Mouse (Mus musculus) E14TG2a.4 (cell line): ENCODE measurements around the gene Iqsec3.
"Not testable (repeated sequence)": the region's sequence is repeated elsewhere in the genome, so short reads cannot be mapped to it uniquely, and the experiment has no call there.

Experiments
- H3K27me3 ChIP-seq: 2 replicates; pipeline ENCODE4 v1.6.1; 2014; ENCODE audit warnings: low read length, control low read depth; ENCODE audit not compliant: insufficient read depth
- H3K36me3 ChIP-seq: 2 replicates; pipeline ENCODE4 v1.6.1; 2014; ENCODE audit warnings: low read length, control low read depth; ENCODE audit not compliant: insufficient read depth
- H3K4me1 ChIP-seq: replicated peaks from 2 replicates; pipeline ENCODE4 v1.6.1; 2014; ENCODE audit warnings: low read depth, low read length, control low read depth
- H3K4me3 ChIP-seq: replicated peaks from 2 replicates; pipeline ENCODE4 v1.5.1; 2014; ENCODE audit warnings: mild to moderate bottlenecking, low read length
- H3K9me3 ChIP-seq: 2 replicates; pipeline ENCODE4 v1.6.1; 2014; ENCODE audit warnings: low read length, control low read depth
- CTCF ChIP-seq: conservative IDR thresholded peaks from 2 replicates; pipeline ENCODE4 v1.5.1; 2014; ENCODE audit warnings: low read length
- NANOG ChIP-seq: IDR thresholded peaks from 2 replicates; pipeline ENCODE4 v1.6.1; 2014; ENCODE audit warnings: borderline replicate concordance, low read length, mixed read lengths
- POU5F1 ChIP-seq: IDR thresholded peaks from 2 replicates; pipeline ENCODE4 v1.6.1; 2014; ENCODE audit warnings: low read length, borderline replicate concordance

The Iqsec3 gene

DNA sequence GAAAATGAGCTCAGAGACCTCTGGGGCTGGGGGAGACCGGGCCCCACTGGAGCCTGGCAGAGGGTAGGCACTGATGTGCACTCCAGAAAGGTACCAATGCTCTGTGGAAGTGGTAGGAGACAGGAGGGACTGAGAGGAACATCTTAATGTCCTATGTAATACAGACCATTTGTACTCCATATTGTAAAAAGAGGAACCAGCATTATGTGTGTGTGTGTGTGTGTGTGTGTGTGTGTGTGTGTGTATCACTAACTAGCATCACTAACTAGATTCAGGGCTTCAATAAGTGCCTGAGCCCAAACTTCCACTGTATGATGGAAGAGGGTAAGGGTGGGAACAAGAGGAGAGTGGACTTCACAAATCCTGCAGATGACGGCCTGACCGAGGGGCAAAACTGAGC lies 88.1 kb downstream of the Iqsec3 start:
- TF ChIP-seq NANOG (no peak), POU5F1 (no peak), CTCF (no peak)
- Histone ChIP-seq H3K27me3 (peaks cover 77% of the 10 kb centered on the region), H3K4me3 (no peak overlapping the region), H3K4me1 (peaks cover 6% of the 10 kb centered on the region), H3K9me3 (no peaks in the 10 kb centered on the region), H3K36me3 (no peaks in the 10 kb centered on the region)

GRCm38 (mm10) chr6:121382071-121382470 lies 91.4 kb downstream of the Iqsec3 start:
- Histone ChIP-seq H3K4me3 (no peak overlapping the region), H3K4me1 (peaks cover 22% of the 10 kb centered on the region), H3K27me3 (peaks cover 86% of the 10 kb centered on the region), H3K36me3 (no peaks in the 10 kb centered on the region), H3K9me3 (no peaks in the 10 kb centered on the region)
- TF ChIP-seq CTCF: no peak
- no peak for TF ChIP-seq NANOG
- TF ChIP-seq POU5F1: no peak

DNA sequence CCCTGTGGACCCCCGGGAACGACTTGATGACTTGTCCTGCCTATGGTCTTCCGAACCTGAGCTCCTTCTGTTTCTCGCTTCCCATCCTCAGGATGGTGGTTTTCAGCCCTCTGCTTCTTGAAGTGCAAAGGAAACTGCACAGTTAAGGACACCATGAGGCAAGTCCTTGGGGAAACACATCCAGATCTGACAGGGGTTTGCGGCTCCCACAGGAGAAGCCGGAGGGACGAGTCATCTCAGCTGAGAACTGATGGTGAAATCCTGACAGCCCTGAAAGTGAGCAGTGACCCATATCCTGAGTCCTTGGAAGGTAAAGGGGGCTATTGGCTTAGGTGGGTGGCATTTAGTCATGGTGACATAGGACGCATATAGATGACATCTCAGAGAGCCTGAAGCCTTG lies 92.9 kb downstream of the Iqsec3 start:
- H3K4me3 ChIP-seq: no peak overlapping the region

DNA sequence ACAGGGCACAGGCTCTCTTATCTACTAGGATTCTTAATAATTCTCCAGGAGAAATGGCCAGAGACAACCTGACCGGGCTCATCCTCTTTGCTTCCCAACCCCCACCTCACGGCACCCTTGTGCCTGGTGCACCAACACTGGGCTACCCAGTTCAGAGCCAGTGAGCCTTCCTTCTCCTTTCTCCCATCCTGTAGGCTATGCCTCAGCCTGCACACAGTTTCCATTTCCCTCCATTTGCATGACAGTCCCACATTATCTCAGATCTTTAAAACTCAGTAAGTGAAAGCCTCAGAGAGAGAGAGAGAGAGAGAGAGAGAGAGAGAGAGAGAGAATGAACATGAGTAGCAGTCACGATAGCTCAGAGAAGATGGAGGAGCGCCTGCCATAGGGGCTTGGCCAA lies 95.2 kb downstream of the Iqsec3 start:
- no peaks in the 10 kb centered on the region for H3K36me3 ChIP-seq
- peaks cover 63% of the 10 kb centered on the region for H3K27me3 ChIP-seq
- no peak for TF ChIP-seq CTCF
- no peak for TF ChIP-seq NANOG
- no peak for TF ChIP-seq POU5F1

More for the DNA sequence above, 92.9 kb downstream of the Iqsec3 start:
- Histone ChIP-seq H3K4me1 (peaks cover 32% of the 10 kb centered on the region), H3K27me3 (peaks cover 74% of the 10 kb centered on the region), H3K36me3 (no peaks in the 10 kb centered on the region), H3K9me3 (no peaks in the 10 kb centered on the region)
- TF ChIP-seq POU5F1 (no peak), CTCF (no peak), NANOG (no peak)

GRCm38 (mm10) chr6:121376159-121376558 lies 97.3 kb downstream of the Iqsec3 start:
- TF ChIP-seq NANOG (no peak), CTCF (no peak), POU5F1 (no peak)
- H3K9me3 ChIP-seq: no peaks in the 10 kb centered on the region
- H3K4me1 ChIP-seq: peaks cover 27% of the 10 kb centered on the region
- peaks cover 44% of the 10 kb centered on the region for H3K27me3 ChIP-seq
- H3K4me3 ChIP-seq: peak overlapping the region; percentile 17; the same call in 1 of the 2 replicates
- H3K36me3 ChIP-seq: no peaks in the 10 kb centered on the region

More for the DNA sequence above, 95.2 kb downstream of the Iqsec3 start:
- no peaks in the 10 kb centered on the region for H3K9me3 ChIP-seq
- no peak overlapping the region for H3K4me3 ChIP-seq
- peaks cover 33% of the 10 kb centered on the region for H3K4me1 ChIP-seq

GRCm38 (mm10) chr6:121371197-121371980 lies 102.1 kb downstream of the Iqsec3 start:
- TF ChIP-seq POU5F1 (no peak), CTCF (no peak), NANOG (no peak)
- Histone ChIP-seq H3K27me3 (peaks cover 15% of the 10 kb centered on the region), H3K4me3 (no peak overlapping the region), H3K4me1 (peaks cover 13% of the 10 kb centered on the region), H3K36me3 (no peaks in the 10 kb centered on the region), H3K9me3 (no peaks in the 10 kb centered on the region)

DNA sequence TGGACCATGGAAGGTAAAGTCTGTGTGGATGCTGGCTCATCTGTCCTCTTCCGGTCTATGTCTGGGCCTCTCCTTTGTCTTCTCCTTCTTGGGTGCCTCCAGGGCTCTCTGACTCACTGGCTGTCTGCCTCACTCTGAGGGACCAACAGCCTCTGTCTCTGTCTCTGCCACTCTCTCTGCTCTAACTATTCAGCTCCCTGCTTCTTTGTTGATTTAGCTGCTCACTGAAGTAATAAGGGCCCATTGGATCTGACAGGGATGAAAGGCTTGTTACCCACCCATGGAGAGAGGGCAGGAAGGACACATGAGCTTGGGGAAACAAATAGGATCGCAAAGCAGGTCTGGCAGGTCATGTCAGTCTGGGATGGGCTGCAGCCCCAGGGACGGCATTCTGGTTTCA lies 106.4 kb downstream of the Iqsec3 start:
- no peak overlapping the region for H3K4me3 ChIP-seq
- H3K4me1 ChIP-seq: peaks cover 30% of the 10 kb centered on the region
- no peaks in the 10 kb centered on the region for H3K9me3 ChIP-seq
- no peaks in the 10 kb centered on the region for H3K36me3 ChIP-seq
- peaks cover 8% of the 10 kb centered on the region; the same call in 1 of the 2 replicates for H3K27me3 ChIP-seq
- no peak; the same call in 1 of the 2 replicates for TF ChIP-seq CTCF
- no peak for TF ChIP-seq NANOG
- no peak for TF ChIP-seq POU5F1

DNA sequence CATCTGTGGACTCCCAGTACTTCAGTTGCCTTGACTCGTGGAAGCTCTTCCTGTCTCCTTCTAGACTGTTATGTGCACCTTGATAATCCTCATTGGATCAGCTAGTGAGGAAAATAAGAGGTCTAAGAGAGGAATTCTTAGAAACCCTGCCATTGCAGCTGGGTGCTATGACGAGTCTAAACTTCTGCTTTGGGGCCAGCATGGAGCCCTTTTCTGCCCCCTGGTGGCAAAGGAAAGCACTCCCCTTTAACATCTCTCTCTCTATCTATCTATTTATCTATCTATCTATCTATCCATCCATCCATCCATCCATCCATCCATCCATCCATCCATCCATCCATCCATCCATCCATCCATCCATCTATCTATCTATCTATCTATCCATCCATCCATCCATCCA lies 106.9 kb downstream of the Iqsec3 start:
- H3K27me3 ChIP-seq, H3K4me3 ChIP-seq, H3K9me3 ChIP-seq, H3K36me3 ChIP-seq: not testable (repeated sequence)
- H3K4me1 ChIP-seq: peaks cover 30% of the 10 kb centered on the region
- TF ChIP-seq CTCF: peak; percentile 53

DNA sequence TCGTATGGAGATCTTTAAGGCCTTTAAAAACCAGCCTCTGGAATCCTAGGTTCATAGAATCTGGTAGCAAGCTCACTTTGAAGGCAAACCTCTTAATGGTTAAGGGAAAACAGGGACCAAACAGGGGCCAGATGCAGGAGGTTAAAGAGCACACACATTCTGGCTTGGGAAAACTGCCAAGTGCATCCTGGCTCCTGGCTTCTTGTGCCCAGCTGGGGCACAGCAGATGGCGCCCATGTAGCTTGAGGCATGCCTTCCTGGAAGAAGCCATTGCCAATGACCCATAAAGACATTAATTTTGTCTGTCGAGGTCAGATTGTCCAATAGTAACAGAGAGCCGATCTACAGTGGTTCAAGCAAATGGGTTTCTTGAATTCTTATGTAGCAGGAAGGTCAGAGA lies 109.5 kb downstream of the Iqsec3 start:
- Histone ChIP-seq H3K36me3 (no peaks in the 10 kb centered on the region), H3K27me3 (peaks cover 10% of the 10 kb centered on the region; the same call in 1 of the 2 replicates), H3K4me1 (peaks cover 26% of the 10 kb centered on the region), H3K4me3 (no peak overlapping the region), H3K9me3 (no peaks in the 10 kb centered on the region)
- no peak for TF ChIP-seq NANOG
